Mouse (Mus musculus) MEL (cell line): ENCODE measurements at regions not wholly inside any gene's neighbourhood (a gene's known extent, or its start where the extent isn't known, plus 50 kb on each side); places are given as distances from the start of the nearest gene placed in this dataset.

ENCODE experiments used
- CTCF ChIP-seq, 3 experiments: IDR thresholded peaks in 2 of 3; conservative IDR thresholded peaks in 1 of 3; 2 replicates each; pipeline ENCODE4 v1.5.1; 2011 to 2012; ENCODE audit warnings: low read length in 3 of 3, low read depth in 2 of 3, mild to moderate bottlenecking in 2 of 3, improper control_type of control experiment in 1 of 3, inconsistent platforms in 1 of 3, mixed read lengths in 1 of 3, moderate library complexity in 1 of 3; ENCODE audit not compliant: control insufficient read depth in 1 of 3, insufficient read depth in 1 of 3, poor library complexity in 1 of 3, severe bottlenecking in 1 of 3
- USF1 ChIP-seq: IDR thresholded peaks from 2 replicates; pipeline ENCODE4 v1.6.1; 2014; ENCODE audit warnings: low read depth, mild to moderate bottlenecking, inconsistent platforms, low read length, improper control_type of control experiment, moderate library complexity

DNA sequence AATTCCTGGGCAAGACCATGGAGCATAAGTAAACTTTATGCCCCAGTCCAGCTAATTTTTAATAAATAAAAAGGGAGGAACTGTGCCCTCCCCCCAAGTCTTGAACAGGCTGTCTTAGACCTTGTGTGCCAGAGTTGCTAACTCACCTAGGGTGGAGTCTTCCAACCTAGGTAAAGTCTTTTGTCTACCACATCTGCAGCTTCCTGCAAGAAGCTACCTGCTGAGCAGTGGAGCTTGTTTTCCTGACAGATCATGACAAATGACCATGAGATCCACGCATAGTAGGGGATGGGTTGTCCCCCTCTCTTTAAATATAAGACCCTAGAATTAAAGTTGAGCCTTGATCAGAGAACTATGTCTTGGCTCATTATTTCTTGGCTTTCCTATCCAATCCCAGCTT, 100.1 kb upstream of the Ctnnd2 start:
- no peak for TF ChIP-seq CTCF (IDR thresholded peaks at IDR 0.05 in 2 of 3, conservative IDR thresholded peaks at IDR 0.05 in 1 of 3; ENCODE audit: control insufficient read depth in 1 of 3, insufficient read depth in 1 of 3, low read depth in 2 of 3, low read length in 3 of 3, poor library complexity in 1 of 3, severe bottlenecking in 1 of 3)
- no peak for TF ChIP-seq USF1
